Mouse (Mus musculus): ENCODE data around the gene Ndufa11. TPM values are rescaled to one million over a fixed set of nuclear protein-coding genes. Genes with fewer than 3 reads are reported as not detected.

Ndufa11 gene
- polyA plus RNA-seq (2015; fragmentation: Nextera tagmentation; extraction: Ambion mirVana), result 424 and 435 TPM in 2 replicates

DNA sequence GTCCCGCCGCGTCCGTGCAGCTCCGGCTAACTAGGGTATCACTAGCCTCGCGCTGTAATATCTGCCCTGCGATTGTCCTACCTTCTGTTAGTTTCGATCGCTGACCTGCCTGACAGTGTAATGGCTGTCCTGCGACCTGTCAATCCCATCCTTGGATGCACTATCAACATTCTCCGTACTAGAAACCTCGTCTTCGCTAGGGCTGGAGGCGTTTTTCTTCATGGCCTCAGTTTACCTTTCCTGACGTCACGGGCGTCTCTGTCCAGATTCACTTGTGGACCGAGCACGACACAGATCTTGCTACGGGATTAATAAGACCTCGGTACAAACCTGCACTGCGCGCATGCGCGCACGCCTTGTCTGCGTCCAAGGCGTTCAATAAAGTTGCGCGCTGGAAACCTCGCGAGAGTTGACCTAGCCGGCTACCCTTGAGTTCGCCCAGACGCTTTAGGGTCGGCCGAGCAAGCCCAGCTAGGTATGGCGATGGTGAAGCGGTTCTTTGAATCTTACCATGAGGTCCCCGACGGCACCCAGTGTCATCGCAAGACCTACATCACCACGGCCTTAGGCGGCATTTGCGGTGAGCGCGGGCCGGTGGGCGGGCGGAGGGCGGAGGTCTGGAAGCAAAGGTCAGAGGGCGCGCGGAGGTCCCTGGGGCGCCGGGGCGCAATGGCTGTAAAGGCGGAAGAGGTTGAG lies at the start of gene Ndufa11, which contains the start of gene Vmac:
Ndufa11 (plus strand) TSS at position 405 of the 696 bp plus-strand sequence.
Vmac (minus strand) TSS at position 660 of the 696 bp plus-strand sequence.
- Histone ChIP-seq H3K27me3 (ENCODE audit: control insufficient read depth, insufficient read depth, low read depth, low read length) (no peaks in the 10 kb centered on the region), H3K36me3 (ENCODE audit: control insufficient read depth, insufficient read depth, low read length) (peaks cover 9% of the 10 kb centered on the region), H3K4me3 (ENCODE audit: low read length) (peak within 1 kb of the TSS; percentile 89), H3K27ac (ENCODE audit: low read length) (peak within 1 kb of the TSS; percentile 79), H3K9me3 (ENCODE audit: control insufficient read depth, low read length) (no peaks in the 10 kb centered on the region), H3K4me2 (ENCODE audit: low read depth, low read length) (peak within 1 kb of the TSS; percentile 77), H3K9ac (ENCODE audit: low read length) (peak within 1 kb of the TSS; percentile 95), H3K4me1 (replicated peaks; ENCODE audit: control insufficient read depth, insufficient read depth, low read length) (peaks cover 15% of the 10 kb centered on the region)
- peak; percentile 79 for ATAC-seq (ENCODE audit: low read depth)
- WGBS, result under 1% methylated on average over 59 of the region's 59 CpGs

DNA sequence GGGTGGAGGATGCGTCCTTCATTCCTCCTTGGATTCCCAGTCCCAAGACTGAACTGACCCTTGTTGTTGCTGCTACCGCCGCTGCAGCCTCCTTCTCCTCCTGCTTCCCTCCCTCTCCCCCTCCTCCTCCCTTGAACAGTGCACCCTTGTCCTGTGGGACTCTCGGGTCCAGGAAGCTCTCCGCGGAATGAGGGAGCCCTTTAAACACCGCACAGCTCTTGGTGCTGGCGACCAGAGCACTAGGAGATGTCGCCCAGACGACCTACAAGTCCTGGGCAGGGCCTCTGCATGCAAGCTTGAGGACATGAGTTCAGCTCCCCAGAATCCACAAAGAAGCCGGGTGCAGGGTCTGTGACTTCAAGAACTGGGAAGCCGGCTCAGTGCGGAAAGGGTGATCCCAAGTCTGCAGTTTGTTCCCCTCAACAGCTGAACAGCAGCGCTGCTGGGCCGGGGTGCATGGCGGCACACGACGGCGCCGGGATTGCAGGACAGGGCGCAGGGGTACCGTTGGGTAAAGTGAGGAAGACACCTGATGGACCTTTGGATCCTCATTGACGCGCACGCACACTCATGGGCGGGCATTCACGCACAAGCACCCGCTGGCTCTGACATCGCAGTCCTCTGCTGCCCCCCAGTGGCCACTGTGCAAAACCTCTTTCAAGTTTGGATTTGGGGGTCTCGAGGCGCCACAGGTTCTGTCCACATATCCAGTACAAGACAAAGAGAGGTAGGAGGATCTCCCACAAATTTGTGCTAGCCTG lies 49.0 kb upstream of the Ndufa11 start:
- ATAC-seq (ENCODE audit: low read depth), result no peak
- WGBS, result 3% methylated on average over 31 of the region's 31 CpGs
- Histone ChIP-seq H3K4me2 (ENCODE audit: low read depth, low read length) (peak overlapping the region; percentile 96), H3K27ac (ENCODE audit: low read length) (no peak overlapping the region), H3K27me3 (ENCODE audit: control insufficient read depth, insufficient read depth, low read depth, low read length) (no peaks in the 10 kb centered on the region), H3K9me3 (ENCODE audit: control insufficient read depth, low read length) (no peaks in the 10 kb centered on the region), H3K9ac (ENCODE audit: low read length) (peak overlapping the region; percentile 68), H3K4me1 (replicated peaks; ENCODE audit: control insufficient read depth, insufficient read depth, low read length) (peaks cover 9% of the 10 kb centered on the region), H3K36me3 (ENCODE audit: control insufficient read depth, insufficient read depth, low read length) (no peaks in the 10 kb centered on the region), H3K4me3 (ENCODE audit: low read length) (peak overlapping the region; percentile 49)

DNA sequence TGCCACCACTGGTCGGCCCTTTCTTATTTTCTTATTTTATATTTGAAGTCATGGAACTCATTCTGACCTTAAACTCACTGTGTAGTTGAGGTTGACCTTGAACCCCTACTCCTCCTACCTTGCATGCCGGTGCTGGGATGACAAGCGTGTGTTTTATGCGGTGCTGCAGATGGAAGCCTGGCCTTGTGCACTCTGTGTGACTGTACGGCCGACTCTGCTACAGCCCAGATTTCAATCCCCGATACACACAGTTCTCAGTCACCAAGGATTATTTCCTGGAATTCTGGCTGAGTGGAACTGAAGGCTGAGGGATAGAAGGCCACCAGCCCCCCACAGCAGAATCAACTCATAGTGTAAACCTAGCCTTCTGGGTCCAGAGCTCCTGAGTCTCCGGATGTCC lies 47.8 kb upstream of the Ndufa11 start:
- WGBS, result 83% methylated on average over 8 of the region's 8 CpGs
- Histone ChIP-seq H3K4me3 (ENCODE audit: low read length) (no peak overlapping the region), H3K9ac (ENCODE audit: low read length) (no peak overlapping the region), H3K9me3 (ENCODE audit: control insufficient read depth, low read length) (no peaks in the 10 kb centered on the region), H3K4me2 (ENCODE audit: low read depth, low read length) (no peak overlapping the region), H3K27ac (ENCODE audit: low read length) (no peak overlapping the region), H3K4me1 (replicated peaks; ENCODE audit: control insufficient read depth, insufficient read depth, low read length) (peaks cover 9% of the 10 kb centered on the region), H3K36me3 (ENCODE audit: control insufficient read depth, insufficient read depth, low read length) (no peaks in the 10 kb centered on the region), H3K27me3 (ENCODE audit: control insufficient read depth, insufficient read depth, low read depth, low read length) (no peaks in the 10 kb centered on the region)
- no peak for ATAC-seq (ENCODE audit: low read depth)

GRCm38 (mm10) chr17:56672941-56673646 lies 44.5 kb upstream of the Ndufa11 start, which contains the start of gene Ranbp3:
Gene Ranbp3 (plus strand): TSS chr17:56673294.
- H3K4me1 ChIP-seq (replicated peaks; ENCODE audit: control insufficient read depth, insufficient read depth, low read length), result peaks cover 18% of the 10 kb centered on the region
- H3K27ac ChIP-seq (ENCODE audit: low read length), result peak within 1 kb of the TSS; percentile 96
- H3K9me3 ChIP-seq (ENCODE audit: control insufficient read depth, low read length), result no peaks in the 10 kb centered on the region
- H3K27me3 ChIP-seq (ENCODE audit: control insufficient read depth, insufficient read depth, low read depth, low read length), result no peaks in the 10 kb centered on the region
- H3K4me2 ChIP-seq (ENCODE audit: low read depth, low read length), result peak within 1 kb of the TSS; percentile 83
- peak within 1 kb of the TSS; percentile 80 for H3K4me3 ChIP-seq (ENCODE audit: low read length)
- peak within 1 kb of the TSS; percentile 89 for H3K9ac ChIP-seq (ENCODE audit: low read length)
- 0% methylated on average over 46 of the region's 66 CpGs for WGBS
- H3K36me3 ChIP-seq (ENCODE audit: control insufficient read depth, insufficient read depth, low read length), result peaks cover 19% of the 10 kb centered on the region
- ATAC-seq (ENCODE audit: low read depth), result peak; percentile 94

DNA sequence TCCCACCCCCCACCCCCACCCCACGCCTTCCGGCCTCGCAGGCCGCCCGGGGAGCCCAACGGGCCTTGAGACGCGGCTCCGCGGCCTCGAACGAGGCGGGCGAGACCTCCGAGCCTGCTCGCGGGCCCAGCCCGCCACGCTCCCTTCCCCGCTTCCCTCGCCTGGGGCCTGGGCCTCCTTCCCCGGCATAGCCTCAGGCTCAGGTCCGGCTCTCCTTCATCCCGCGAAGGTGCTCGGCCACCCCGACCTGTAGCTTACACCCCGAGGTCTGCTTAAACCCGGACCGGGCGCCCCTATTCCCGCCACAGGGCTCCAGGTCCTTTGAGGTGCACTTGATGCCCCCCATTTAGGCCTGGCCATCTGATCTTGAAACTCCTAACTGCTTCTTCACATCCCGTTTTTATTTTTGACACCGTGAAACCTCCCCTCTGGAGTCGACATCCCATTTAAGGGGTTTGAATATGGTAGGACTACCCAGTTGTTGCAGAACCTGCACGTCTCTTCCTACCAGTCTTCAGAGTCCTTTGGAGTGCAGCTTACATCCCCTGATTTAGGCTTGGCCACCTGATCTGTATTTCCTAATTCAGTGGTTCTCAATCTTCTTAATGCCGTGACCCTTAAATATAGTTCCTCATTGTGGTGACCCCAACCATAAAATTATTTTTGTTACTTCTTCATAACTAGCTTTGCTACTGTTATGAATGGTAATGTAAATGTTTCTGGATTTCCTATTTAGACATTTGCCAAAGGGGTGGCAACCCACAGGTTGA lies 43.7 kb upstream of the Ndufa11 start:
- peak overlapping the region; percentile 83 for H3K4me2 ChIP-seq (ENCODE audit: low read depth, low read length)
- H3K36me3 ChIP-seq (ENCODE audit: control insufficient read depth, insufficient read depth, low read length), result peaks cover 19% of the 10 kb centered on the region
- no peak for ATAC-seq (ENCODE audit: low read depth)
- peak overlapping the region; percentile 82 for H3K9ac ChIP-seq (ENCODE audit: low read length)
- H3K4me1 ChIP-seq (replicated peaks; ENCODE audit: control insufficient read depth, insufficient read depth, low read length), result peaks cover 16% of the 10 kb centered on the region
- H3K4me3 ChIP-seq (ENCODE audit: low read length), result peak overlapping the region; percentile 80
- H3K27me3 ChIP-seq (ENCODE audit: control insufficient read depth, insufficient read depth, low read depth, low read length), result no peaks in the 10 kb centered on the region
- peak overlapping the region; percentile 78 for H3K27ac ChIP-seq (ENCODE audit: low read length)
- no peaks in the 10 kb centered on the region for H3K9me3 ChIP-seq (ENCODE audit: control insufficient read depth, low read length)
- WGBS, result under 1% methylated on average over 31 of the region's 37 CpGs

GRCm38 (mm10) chr17:56681791-56682190 lies 35.8 kb upstream of the Ndufa11 start:
- H3K36me3 ChIP-seq (ENCODE audit: control insufficient read depth, insufficient read depth, low read length), result peaks cover 18% of the 10 kb centered on the region
- 58% methylated on average over 4 of the region's 4 CpGs for WGBS
- no peak overlapping the region for H3K4me3 ChIP-seq (ENCODE audit: low read length)

DNA sequence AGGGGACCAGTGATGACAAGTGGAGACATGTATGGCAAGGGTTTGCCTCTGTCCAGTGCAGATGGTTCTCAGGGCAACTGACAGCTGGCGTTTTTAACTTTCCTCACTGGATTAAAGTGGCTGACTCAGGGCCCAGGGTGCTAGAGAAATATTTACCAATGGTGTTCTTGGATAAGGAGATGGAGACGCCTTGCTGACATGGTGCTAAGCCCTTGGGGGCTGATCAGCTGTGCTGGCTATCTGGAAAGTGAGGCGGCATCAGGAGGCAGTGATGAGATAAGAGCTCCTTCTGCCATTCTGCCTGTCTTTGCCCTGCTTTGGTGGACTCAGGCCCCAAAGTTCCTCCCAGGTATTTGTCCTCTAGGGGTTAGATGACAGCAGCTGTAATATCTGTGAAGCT lies 34.7 kb upstream of the Ndufa11 start:
- H3K9ac ChIP-seq (ENCODE audit: low read length), result no peak overlapping the region
- H3K4me3 ChIP-seq (ENCODE audit: low read length), result no peak overlapping the region
- no peaks in the 10 kb centered on the region for H3K27me3 ChIP-seq (ENCODE audit: control insufficient read depth, insufficient read depth, low read depth, low read length)
- no peak for ATAC-seq (ENCODE audit: low read depth)
- WGBS, result 28% methylated on average over 3 of the region's 3 CpGs
- no peak overlapping the region for H3K27ac ChIP-seq (ENCODE audit: low read length)
- H3K36me3 ChIP-seq (ENCODE audit: control insufficient read depth, insufficient read depth, low read length), result peaks cover 22% of the 10 kb centered on the region
- H3K4me1 ChIP-seq (replicated peaks; ENCODE audit: control insufficient read depth, insufficient read depth, low read length), result no peaks in the 10 kb centered on the region
- no peak overlapping the region for H3K4me2 ChIP-seq (ENCODE audit: low read depth, low read length)
- H3K9me3 ChIP-seq (ENCODE audit: control insufficient read depth, low read length), result no peaks in the 10 kb centered on the region

More at GRCm38 (mm10) chr17:56681791-56682190, 35.8 kb upstream of the Ndufa11 start:
- Histone ChIP-seq H3K9ac (ENCODE audit: low read length) (no peak overlapping the region), H3K4me2 (ENCODE audit: low read depth, low read length) (no peak overlapping the region), H3K9me3 (ENCODE audit: control insufficient read depth, low read length) (no peaks in the 10 kb centered on the region), H3K4me1 (replicated peaks; ENCODE audit: control insufficient read depth, insufficient read depth, low read length) (no peaks in the 10 kb centered on the region), H3K27ac (ENCODE audit: low read length) (no peak overlapping the region), H3K27me3 (ENCODE audit: control insufficient read depth, insufficient read depth, low read depth, low read length) (no peaks in the 10 kb centered on the region)
- ATAC-seq (ENCODE audit: low read depth), result no peak

DNA sequence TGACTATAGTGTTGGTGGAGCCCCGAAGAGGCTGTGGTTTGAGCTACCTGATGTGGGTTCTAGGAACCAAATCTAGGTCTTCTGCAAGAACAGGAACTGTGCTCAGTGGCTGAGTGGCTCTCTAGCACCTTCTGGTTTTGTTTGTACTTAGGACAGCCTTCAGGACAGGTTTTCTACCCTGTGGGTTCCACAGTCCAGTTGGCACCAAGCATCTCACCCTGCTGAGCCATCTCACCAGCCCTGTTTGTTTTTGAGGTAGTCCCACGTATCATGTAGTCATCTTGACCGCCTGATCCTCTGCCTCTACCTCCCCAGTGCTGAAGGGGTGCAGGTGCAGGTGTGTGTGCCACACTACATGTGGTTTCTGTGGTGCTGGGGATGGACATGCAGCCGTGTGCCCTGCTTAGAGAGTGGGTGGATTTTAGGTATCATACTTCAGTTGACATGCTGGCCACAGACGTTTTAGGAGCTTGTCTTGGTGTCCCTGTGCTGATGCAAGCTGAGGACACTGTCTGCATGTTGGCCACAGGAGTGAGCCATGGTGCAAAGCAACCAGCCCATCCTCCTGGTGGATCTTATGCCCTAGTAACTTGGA lies 33.9 kb upstream of the Ndufa11 start:
- WGBS, result 76% methylated on average over 5 of the region's 5 CpGs
- Histone ChIP-seq H3K36me3 (ENCODE audit: control insufficient read depth, insufficient read depth, low read length) (peaks cover 22% of the 10 kb centered on the region), H3K4me2 (ENCODE audit: low read depth, low read length) (no peak overlapping the region), H3K9ac (ENCODE audit: low read length) (no peak overlapping the region), H3K4me1 (replicated peaks; ENCODE audit: control insufficient read depth, insufficient read depth, low read length) (no peaks in the 10 kb centered on the region), H3K4me3 (ENCODE audit: low read length) (no peak overlapping the region), H3K27me3 (ENCODE audit: control insufficient read depth, insufficient read depth, low read depth, low read length) (no peaks in the 10 kb centered on the region), H3K27ac (ENCODE audit: low read length) (no peak overlapping the region), H3K9me3 (ENCODE audit: control insufficient read depth, low read length) (no peaks in the 10 kb centered on the region)
- no peak for ATAC-seq (ENCODE audit: low read depth)

Data from lung, embryonic 16.5 days (tissue).